Mouse (Mus musculus) adrenal gland, postnatal 14 days (tissue): ENCODE results near the gene Chac1. TPM values are rescaled to one million over a fixed set of nuclear protein-coding genes. Genes with fewer than 3 reads are reported as not detected.

Source experiments
- DNase-seq: peaks from one replicate; pipeline ENCODE4 v3.0.0; 2021; ENCODE audit warnings: mixed read lengths
- long read RNA-seq, 2 experiments: library from polyadenylated mRNA; stranded (forward); transcript quantifications; one replicate each; pipeline ENCODE4 v2.0.0; 2021
- total RNA-seq: library from RNA; stranded (reverse); gene quantifications from 2 replicates; pipeline ENCODE4 v1.2.3, GENCODE M21; 2021

The Chac1 gene
- total RNA-seq, result 3.7 and 6.2 TPM in 2 replicates
- long read RNA-seq, experiment 1, transcript Chac1-201 (3 exons, 1,637 nt), result major isoform, 5 of 6 reads
- long read RNA-seq, experiment 1, partial matches to known transcripts, result 0 of 6 reads
- long read RNA-seq, experiment 1, other reads (novel, unspliced or antisense), result 1 of 6 reads
- long read RNA-seq, experiment 2, transcript Chac1-201 (3 exons, 1,637 nt), result major isoform, 7 of 7 reads
- long read RNA-seq, experiment 2, partial matches to known transcripts, result 0 of 7 reads
- long read RNA-seq, experiment 2, other reads (novel, unspliced or antisense), result 0 of 7 reads

DNA sequence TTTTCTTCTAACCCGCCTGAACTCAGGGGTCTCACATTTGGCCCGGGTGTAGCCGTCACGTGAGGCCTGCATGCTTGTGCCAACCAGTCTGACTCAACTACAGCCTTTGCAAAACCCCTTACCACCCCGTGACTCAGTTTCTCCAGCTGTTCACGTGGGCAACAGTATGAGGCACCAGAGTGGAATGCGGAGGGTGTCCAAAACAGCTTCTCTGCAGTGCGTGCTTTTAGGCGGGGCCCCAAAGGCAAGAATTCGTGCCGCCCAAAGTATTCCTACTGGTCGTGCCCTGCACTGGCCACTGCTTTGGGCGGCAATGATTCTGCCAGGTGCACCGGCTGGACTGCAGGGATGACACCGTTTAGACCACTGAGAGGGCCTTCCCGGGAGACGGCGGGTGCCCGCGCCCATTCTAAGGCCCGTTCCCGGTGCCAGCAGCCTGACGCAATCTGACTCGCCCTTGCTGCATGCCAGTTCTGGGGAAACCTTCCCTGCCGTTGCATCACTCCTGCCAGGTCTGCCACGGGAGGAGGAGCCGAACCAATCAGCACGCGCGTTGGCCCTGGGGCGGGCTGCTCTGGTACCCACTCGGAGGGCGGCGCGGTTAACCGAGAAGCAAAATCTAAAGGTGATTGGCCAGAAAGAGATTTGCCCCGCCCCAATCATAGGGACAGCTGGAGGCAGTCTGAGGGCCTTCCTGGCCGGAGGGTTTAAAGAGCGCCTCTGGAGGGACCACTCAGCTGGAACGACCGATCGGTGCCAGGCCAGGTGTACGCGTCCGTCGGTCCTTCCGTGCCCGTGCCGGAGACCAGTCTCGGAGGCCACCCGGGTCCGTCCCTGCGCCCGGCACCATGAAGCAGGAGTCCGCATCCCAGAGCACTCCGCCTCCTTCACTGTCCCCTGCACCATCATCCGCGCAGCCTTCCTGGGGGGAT is at the start of gene Chac1:
Gene Chac1, plus strand, starts transcription at position 675 of the 932 bp plus-strand sequence.
- peak; percentile 96 for DNase-seq

DNA sequence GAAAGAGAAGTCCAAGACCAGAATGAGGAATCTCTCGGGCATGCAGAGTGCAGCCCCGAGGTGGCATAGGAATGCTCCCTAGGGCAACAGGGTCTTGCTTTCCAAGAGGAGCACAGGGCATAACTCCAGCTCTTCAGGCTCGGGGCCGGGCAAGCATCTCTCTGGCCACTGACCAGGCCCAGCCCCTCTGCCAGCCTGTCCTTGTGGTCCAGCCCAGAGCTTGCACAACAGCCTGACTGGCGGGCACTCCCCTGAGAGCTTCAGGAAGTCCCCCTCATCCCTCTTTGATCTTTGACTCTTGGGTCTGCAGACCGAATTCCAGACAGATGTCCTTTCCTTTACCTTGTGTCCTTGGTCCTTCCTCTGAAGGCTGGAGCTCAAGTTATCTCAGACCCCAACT is 48.2 kb upstream of the Chac1 start:
- peak; percentile 73 for DNase-seq

DNA sequence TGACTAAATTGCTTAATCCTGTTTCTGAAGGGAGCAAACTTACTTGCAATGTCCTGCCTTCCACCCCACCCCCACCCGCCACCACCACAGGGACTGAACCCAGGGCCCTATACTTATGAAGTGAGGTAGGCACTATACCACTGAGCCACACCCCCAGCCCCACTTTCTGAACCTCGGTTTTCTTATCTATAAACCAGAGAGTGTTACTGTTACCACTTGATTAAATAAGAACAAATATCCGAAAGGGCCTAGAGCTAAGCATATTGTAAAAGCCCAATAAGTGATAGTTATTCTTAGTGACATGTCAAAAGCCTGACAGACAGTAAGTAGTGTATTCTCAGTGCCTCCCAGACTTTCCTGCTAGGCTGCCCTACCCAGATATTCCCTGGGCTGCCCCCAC is 46.6 kb upstream of the Chac1 start:
- no peak for DNase-seq

DNA sequence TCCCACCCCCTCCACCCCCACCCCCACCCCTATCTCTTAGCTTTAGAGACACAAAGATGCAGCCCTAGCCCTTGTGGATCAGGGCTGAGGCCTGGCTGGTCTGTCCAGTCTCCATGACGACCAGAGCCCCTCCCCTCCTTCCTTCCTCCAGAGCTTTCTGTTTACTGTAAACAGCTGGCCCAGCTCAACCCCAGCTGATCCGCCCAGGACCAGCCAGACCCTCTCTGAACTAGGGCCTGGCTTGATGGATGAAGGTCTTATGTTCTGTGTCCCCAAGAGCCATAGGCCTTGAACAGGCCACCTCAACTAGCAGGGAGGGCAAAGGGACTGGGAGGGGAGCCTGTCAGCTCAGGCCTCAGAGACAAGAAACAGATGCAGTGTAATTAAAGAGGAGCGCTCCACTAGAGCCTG is 46.2 kb upstream of the Chac1 start:
- DNase-seq, result no peak

DNA sequence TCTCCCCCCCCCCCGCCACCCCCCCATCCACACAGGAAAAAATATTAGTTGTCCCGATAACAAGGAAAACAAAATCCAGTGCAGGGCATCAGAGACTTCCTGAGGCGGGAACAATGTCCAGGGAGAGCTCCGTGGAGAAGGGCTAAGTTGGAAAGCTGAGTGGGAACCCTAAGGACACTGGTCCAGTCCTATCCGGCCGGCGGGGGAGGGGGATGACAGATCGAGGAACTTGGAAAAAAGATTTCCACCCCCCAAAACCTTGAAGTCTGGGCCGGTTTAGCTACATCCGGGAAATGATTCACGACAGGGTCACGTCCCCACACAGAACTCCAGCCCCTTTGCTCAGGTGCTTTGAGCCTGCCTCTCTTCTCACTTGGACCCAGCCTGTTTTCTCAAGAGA is 39.5 kb upstream of the Chac1 start:
- DNase-seq, result peak; percentile 75

DNA sequence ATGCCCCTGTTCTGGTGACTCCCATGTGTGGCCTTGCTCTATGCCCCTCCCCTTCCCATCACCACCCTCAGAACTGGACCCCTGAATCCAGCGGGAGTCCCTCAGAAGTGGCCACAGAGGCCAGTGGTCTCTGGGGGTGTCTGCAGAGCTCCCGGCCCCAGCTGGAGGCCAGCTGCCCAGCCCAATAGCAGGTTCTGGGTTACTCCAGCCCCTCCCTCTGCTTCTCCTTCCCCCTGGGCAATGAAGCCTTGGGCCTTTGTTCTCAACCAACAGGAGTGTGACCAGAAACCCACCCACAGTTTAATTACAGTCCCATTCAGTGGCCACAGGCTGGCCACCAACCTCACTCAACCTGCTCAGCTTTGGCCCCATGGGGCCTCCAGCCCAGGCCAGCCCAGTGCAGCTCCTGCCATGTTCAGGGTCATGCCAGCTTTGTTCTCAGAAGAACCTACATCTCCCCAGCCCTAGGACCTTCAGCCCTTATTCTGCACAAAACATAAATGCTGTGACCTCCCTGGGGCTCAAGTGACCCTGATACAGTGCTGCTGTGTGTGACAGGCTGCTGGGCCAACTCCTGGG is 38.6 kb upstream of the Chac1 start:
- DNase-seq, result peak; percentile 53

DNA sequence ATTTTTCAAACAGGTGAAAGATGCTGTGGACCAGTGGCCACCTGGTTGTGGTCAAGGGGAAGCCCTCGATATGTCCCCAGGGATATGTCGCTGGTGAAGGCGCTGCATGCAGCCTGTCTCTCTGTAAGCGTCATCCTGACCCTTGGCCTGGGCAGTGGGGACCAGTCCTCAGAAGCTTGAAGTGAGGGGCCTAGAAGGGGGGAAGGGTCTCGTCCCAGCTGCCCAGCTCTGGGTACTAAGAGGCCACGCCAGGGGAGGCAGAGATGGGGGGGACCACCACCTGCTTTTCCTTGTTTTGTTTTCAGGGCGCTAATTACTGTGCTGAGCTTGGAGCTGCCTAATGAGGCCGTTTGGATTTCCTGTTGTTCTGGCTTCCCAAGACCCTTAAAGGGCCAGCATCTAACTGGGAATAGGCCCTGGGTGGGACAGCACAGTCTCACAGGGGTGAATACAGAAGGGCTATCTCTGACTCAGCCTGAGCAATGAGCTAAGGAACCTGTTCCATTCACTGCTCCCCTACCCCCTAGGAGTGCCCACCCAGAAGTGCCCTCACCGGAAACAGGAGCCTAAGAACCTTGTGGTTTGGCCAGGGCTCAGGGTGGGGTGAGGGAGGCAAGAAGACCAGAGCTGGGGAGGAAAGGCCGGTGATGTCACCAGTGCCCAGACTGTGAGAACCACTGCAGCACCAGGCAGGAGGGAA is 37.1 kb upstream of the Chac1 start:
- DNase-seq, result no peak

DNA sequence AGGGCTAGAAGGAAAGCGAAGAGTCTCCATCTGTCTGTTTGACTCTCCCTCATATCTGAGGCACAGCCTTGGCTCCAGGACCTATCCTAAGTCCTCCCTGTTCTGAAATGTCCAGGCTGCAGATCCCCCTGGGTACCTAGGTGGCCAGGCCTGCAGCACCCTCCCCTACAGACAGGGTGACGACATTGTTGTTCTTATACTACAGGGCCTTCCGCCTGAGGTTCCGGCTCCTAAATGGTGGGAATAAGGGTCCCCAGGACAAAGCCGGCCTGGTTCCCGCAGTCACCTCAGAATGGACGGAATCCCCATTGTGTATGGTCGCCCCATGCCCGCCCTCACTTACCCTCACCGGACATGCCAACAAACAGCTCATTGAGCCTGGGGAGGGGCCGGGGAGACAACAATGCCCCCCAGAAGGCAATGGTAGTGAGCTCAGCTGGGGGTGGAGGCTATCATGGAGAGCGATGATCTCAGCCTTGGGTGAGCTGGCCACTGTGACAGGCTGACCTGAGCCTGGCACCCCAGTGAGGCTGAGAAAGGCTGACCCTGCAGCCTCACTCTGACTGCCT is 36.2 kb upstream of the Chac1 start:
- no peak for DNase-seq

DNA sequence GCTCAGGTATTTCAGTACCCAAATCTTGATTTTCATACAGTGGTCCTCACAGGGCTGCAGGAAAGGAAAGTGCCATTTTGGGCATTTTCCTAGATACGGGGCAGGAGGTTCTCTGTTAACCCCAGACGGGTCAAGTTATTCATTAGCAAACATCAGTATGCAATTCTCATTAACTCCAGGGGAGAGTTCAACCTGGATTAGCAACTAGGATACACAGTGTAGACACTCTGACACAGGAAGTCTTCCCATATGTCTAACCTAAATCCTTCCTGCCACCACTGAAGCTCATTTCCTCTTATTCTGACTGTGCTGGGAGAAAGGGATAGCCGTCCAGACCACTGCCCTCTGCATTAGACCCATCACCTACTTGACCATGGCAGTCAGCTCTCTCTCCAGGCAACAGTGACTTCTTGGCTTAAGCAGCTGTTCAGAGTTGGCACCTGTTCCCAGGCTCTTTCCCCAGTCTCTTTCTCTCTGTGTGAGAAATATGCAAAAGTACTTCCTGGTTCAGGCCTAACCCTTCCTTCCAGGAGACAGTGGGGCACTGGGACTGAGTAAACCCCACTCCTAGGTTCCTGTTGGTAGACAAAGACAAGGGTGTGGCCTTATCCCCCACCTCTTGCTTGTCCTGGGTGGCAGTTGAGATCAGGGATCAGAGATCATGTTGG is 32.9 kb upstream of the Chac1 start:
- DNase-seq, result peak; percentile 41

DNA sequence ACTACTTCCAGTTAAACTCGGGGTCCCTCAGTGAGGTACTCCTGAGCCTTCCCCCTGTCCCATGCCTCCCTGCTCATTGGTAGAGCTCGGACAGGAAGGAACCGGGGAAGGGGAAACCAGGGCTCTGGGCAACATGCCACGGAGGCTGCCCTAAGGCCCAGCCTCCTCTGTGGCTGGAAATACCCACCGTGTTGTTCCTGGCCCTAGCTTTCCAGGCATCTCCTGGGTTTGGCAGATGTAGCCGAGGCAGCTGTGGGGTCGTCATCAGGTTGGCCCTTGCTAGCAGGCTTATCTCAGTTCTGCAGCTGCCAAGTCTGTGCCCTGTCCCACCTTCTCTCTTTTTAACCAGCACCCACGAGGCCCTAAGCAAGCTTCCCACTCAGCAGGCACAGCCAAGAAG is 30.5 kb upstream of the Chac1 start:
- peak; percentile 56 for DNase-seq

DNA sequence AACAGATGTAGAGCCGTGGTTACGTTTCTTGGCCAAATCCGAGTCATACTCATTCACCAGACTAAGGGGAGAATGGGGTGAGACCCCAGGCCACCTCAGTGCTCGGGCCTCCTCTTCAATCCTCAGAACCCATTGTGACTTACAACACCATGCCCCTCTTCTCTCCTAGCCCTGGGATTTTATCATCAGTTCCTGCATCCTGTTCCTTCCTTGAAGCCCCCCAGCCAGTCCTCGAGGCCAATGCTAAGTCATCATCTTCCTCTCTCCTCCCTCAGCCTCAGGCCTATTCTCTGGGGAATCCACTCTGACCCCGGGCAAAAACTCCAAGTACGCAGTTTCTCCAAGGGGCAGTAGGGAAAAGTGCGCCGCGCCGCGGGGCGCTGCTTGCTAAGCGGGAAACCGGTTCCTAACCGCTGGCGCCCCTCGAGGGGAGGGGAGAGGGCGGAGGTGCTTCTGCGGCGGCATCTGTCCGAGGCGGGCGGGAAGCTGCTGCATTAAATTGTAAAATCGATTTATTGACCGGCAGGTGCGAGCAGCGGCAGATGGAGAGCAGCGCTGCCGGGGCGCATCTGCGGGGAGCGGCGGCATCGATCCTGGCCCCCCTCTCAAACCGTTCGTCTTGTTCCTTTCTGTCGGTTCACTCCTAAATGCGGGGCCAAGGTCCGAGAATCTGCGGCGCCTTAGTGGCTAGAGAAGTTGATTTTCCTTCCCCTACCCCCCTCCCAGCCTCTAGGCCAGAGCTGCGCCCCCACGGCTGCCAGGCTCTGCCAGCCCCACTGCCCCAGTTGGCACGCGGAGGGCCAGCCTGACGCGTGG is 29.1 kb upstream of the Chac1 start:
- DNase-seq, result no peak

DNA sequence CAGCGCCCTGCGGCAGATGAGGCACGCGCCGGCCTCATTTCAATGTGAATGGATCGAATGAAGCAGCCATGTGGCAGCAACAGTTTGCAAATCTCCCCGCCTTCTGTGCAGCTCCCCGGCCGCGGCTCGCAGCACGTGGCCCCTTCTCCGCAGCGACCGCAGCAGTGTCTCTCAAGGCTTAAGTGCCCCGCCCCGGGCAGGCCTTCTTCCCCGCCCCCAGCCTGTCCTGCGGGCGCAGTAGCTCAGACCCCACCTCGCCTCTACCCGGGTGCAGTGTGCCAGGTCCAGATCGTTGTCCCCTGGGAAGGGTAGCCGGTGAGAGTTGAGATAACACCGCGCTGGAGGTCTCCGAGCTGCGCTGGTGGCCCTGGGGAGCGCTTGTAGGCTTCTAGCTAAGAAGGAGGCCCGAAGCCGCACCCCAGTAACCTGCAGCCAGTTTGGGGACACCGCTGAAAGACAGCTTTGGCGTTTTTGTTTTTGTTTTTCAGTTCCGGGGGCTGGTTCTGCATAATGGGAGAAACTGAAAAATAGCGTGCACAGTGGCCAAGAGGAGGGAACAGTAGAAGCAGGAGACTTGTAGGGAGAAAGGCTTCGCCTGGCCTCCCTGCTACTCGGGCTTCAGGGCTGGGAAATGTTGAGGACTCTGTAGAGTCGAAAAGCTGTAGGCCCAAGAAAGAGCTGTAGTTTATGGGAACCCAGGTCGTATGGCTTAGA is 28.3 kb upstream of the Chac1 start:
- peak; percentile 52 for DNase-seq

DNA sequence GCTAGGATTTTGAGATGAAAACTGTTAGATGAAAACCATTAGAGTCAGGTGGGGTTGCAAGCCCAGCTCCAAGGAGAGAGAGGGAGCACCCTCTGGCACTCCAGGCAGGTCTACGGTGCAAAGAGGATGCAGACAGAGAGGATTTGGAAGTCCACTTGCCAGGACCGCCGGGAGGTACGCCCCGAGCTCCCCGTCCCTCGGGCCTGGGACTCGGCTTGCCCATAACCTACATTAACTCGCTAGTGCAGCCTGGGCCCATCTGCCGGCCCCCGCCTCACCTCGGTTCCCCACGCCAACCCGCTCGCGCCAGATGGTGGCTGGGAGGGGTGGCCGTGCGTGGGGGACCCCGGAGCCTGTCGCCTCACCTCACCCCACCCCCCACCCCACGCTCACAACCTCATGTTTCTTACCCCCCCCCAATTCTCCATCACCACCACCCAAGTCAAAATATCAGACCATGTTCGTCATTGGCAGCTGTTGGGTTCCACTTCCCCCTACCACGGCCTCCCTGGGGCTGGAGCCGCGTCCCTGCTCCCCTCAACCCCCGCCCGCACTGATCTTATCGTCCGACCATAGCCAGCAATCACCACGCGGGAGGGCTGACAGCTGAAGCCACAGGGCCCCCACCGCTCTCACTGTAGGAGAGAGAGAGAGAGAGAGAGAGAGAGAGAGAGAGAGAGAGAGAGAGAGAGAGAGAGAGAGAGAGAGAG is 27.0 kb upstream of the Chac1 start:
- no peak for DNase-seq

DNA sequence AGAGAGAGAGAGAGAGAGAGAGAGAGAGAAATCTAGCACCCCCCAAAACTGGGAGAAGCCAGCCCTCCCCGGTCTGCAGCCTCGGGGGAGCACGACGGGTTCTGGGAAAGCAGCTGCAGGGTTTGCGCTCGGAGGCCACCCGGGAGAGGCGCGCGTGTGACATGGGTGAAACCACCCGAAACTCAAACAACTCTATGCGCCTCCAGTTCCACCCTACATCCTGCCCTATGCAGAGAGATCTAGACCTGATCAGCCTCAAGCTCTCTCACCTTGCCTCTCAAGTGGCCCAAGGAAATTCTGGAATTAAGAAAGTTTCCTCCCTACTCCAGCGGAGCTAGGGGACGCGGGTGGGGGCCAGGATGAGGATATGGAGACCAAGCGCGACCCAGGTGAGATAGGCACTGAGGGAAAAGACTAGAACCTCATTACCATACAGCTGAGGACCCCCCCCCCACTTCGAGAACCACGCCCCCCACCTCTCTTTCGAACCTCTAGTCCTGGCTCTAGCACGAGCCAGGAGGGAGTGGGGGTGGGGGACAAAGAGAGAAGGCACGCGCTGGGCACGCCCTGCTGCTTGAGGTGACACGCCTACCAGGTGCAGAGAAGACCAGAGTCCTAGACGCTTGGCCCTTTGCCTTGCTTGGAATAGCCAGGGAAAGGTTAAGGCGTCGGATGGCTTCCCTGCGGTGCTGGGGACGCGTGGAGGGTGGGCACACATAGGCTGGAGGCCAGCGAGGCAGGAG is 26.3 kb upstream of the Chac1 start:
- DNase-seq, result no peak

DNA sequence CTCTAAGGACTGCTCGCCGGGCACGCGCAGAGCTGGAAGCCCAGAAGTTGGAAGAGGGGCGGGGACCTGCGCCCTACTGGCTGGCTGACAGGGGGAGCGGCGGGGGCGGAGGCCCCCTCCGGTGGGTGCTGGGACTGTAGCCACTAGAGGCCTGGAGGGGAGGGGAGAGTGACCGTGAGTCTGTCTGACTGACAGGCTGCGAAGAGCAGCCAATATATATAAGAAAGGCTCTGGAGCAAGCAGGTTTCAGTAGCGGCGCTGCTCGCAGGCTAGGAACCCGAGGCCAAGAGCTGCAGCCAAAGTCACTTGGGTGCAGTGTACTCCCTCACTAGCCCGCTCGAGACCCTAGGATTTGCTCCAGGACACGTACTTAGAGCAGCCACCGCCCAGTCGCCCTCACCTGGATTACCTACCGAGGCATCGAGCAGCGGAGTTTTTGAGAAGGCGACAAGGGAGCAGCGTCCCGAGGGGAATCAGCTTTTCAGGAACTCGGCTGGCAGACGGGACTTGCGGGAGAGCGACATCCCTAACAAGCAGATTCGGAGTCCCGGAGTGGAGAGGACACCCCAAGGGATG is 25.4 kb upstream of the Chac1 start, which contains the start of gene Dll4:
Gene Dll4, plus strand, starts transcription at position 217 of the 576 bp plus-strand sequence.
- DNase-seq, result peak; percentile 81

DNA sequence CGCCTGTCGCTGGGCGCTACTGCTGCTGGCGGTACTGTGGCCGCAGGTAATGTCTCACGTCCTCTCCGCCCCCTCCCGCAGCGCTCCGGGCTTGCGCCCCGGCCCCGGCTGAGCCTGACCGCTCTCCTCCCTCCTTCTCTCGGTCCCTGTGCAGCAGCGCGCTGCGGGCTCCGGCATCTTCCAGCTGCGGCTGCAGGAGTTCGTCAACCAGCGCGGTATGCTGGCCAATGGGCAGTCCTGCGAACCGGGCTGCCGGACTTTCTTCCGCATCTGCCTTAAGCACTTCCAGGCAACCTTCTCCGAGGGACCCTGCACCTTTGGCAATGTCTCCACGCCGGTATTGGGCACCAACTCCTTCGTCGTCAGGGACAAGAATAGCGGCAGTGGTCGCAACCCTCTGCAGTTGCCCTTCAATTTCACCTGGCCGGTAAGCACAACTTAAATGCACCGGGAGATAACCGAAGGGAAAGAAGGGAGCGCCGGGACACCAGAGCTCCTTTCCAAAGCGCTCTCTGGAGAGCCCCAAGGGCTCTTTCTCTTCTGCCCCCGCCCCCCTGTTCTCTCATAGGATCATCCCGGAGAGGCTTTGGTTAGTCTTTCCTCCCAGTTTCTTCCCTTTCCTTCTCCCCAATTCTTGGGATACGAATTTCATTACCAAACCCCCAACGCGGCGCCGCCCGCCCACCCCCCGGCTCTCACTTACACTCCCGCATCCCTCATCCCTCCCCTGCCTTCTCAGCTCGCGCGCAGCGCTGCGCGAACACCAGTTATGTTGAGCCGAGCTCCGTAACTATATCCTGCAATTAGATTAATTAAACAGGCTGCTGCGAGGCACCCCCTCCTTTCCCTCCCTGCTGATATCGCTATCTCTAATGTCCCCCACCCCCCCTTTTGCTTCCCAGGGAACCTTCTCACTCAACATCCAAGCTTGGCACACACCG is 24.6 kb upstream of the Chac1 start:
- DNase-seq, result no peak

DNA sequence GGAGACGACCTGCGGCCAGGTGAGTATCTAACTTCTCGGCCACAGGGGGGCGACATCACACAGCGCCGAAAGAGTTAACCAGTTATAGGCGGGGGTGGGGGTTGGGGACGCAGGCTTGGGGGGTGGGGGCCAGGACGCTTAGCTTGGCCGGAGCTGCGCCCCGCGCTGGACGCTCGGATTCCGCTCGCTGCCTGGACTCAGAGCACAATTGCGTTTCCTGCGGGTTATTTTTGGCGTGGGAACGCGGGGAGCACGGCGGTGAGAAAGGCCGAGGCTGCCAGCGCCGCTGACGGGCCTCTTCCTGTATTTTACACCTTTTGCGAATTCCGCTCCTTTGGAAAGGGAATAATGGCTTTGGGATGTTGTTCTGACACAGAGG is 23.9 kb upstream of the Chac1 start:
- DNase-seq, result peak; percentile 75
